ENCODE assay signal across 8 mouse cellular contexts in the genomic region with DNA sequence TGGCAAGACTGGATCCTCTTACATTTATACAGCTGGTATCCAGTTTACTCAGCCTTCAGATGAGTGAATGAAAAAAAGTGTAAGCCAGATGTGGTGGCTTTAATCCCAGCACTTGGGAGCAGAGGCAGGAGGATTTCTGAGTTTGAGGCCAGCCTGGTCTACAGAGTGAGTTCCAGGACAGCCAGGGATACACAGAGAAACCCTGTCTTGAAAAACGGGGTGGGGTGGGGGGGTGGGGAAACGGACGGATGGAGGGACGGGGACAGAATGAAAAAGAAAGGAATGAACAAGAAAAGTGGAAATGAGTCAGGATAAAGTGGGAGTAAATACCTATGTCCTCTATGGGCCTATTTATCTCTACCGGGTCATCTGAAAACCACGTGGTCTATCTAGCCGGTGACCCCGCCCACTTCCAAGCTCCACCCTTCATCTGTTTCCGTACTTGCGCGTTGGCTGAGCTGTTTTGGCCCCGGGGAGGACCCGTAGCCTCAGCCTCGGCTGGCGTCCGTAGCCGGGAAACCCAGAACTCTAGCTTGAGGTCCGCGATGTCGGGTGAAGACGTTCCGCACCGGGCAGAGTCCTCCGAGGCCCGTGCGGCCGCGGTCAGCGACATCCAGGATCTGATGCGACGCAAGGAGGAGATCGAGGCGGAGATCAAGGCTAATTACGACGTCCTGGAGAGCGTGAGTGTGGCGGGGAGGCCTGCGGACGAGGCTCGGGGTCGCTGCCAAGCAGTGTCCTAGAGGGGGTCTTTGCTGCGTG. TPM values are rescaled to one million over a fixed set of nuclear protein-coding genes. Genes with fewer than 3 reads are reported as not detected.
DNase-seq lines count a peak whose midpoint lies in the region; ATAC-seq and TF ChIP-seq lines count a peak whose summit lies in the region.

No protein-coding gene starts in this region.

- no peak for TF ChIP-seq CTCF in gastrocnemius, adult 2 months (IDR thresholded peaks at IDR 0.05)
- TF ChIP-seq CTCF in hindbrain, postnatal 0 days (IDR thresholded peaks at IDR 0.05; ENCODE audit: low read depth), result no peak
- TF ChIP-seq CTCF in left cerebral cortex, adult 2 months (IDR thresholded peaks at IDR 0.05), result no peak

- DNase-seq in ZHBTc4 (ENCODE audit: low read depth, low spot score), result peak; percentile 97
- peak; percentile 97 for DNase-seq in gastrocnemius, adult 2 months
- DNase-seq in hindbrain, postnatal 0 days (ENCODE audit: low spot score), result peak; percentile 97
- peak; percentile 96 to 97 for DNase-seq in left cerebral cortex, adult 2 months (ENCODE audit: extremely low spot score in 1 of 2, low spot score in 2 of 2)
- peak; percentile 98 to 99 for DNase-seq in right cerebral cortex, adult 2 months (ENCODE audit: low spot score in 2 of 2)
- DNase-seq in urinary bladder, postnatal 14 days (ENCODE audit: low spot score), result peak; percentile 97

- H3K4me2 ChIP-seq in hindbrain, postnatal 0 days (ENCODE audit: low read depth, low read length), result peak overlapping the region; percentile 81

- H3K36me3 ChIP-seq in hindbrain, postnatal 0 days (ENCODE audit: insufficient read depth, low read length), result no peaks in the 10 kb centered on the region

- H3K9me3 ChIP-seq in hindbrain, postnatal 0 days (ENCODE audit: low read length), result no peaks in the 10 kb centered on the region

- 2% methylated on average over 42 of the region's 42 CpGs for WGBS in hindbrain, postnatal 0 days

- peak; percentile 94 for ATAC-seq in common myeloid progenitor, adult 5-6 weeks (replicated peaks; ENCODE audit: low read depth, poor library complexity, severe bottlenecking)
- ATAC-seq in hindbrain, postnatal 0 days, result peak; percentile 94
- ATAC-seq in megakaryocyte, adult 5-6 weeks (ENCODE audit: poor library complexity, severe bottlenecking), result peak; percentile 98

- intact Hi-C loops in gastrocnemius, adult 2 months (cut with DNase I), result no loop called here
- intact Hi-C loops in left cerebral cortex, adult 2 months (cut with DNase I), result no loop called here

- H3K27ac ChIP-seq in gastrocnemius, adult 2 months, result peak overlapping the region; percentile 85
- H3K27ac ChIP-seq in hindbrain, postnatal 0 days, result peak overlapping the region; percentile 64
- H3K27ac ChIP-seq in left cerebral cortex, adult 2 months, result peak overlapping the region; percentile 78

- H3K4me1 ChIP-seq in hindbrain, postnatal 0 days (ENCODE audit: insufficient read depth, low read length), result 0 out of 2 replicates have a peak, but pooled peaks cover 4% of the 10 kb centered on the region

- H3K4me3 ChIP-seq in gastrocnemius, adult 2 months, result peak overlapping the region; percentile 76
- H3K4me3 ChIP-seq in hindbrain, postnatal 0 days (ENCODE audit: low read length), result peak overlapping the region; percentile 84
- peak overlapping the region; percentile 98 for H3K4me3 ChIP-seq in left cerebral cortex, adult 2 months

- H3K27me3 ChIP-seq in hindbrain, postnatal 0 days (ENCODE audit: insufficient read depth, low read length), result no peaks in the 10 kb centered on the region

- peak overlapping the region; percentile 84 for H3K9ac ChIP-seq in hindbrain, postnatal 0 days (replicated peaks; ENCODE audit: low read length)

RNA-seq across cellular contexts. Expression of gene Wdr66, which starts 24.0 kb away (rescaled TPM):
- total RNA-seq in common myeloid progenitor, adult 5-6 weeks (2017), result not detected in 2 replicates
- 1 to 10 TPM in 1 of 2 experiments, under 1 TPM in 1; 0.56 to 1.5 TPM for total RNA-seq in gastrocnemius, adult 2 months (2021)
- 2.4 and 2.8 TPM in 2 replicates for total RNA-seq in hindbrain, postnatal 0 days (2014; rRNA removed)
- 0.69 and 1.4 TPM in 2 replicates for polyA plus RNA-seq in hindbrain, postnatal 0 days (2015; fragmentation: Nextera tagmentation; extraction: Ambion mirVana)
- 1 to 10 TPM; 6.0 to 6.2 TPM for total RNA-seq in left cerebral cortex, adult 2 months (2021)
- total RNA-seq in megakaryocyte, adult 5-6 weeks (2015), result 0.29 TPM in 1 of 2 replicates, not detected in the other
- not detected in 2 replicates for total RNA-seq in megakaryocyte, adult 5-6 weeks (2017)

RNA-seq across cellular contexts. Expression of gene Hpd, which starts 45.4 kb away (rescaled TPM):
- total RNA-seq in common myeloid progenitor, adult 5-6 weeks (2017), result not detected in 2 replicates
- total RNA-seq in gastrocnemius, adult 2 months (2021), result not detected
- total RNA-seq in hindbrain, postnatal 0 days (2014; rRNA removed), result not detected in 2 replicates
- not detected in 2 replicates for polyA plus RNA-seq in hindbrain, postnatal 0 days (2015; fragmentation: Nextera tagmentation; extraction: Ambion mirVana)
- not detected for total RNA-seq in left cerebral cortex, adult 2 months (2021)
- total RNA-seq in megakaryocyte, adult 5-6 weeks (2015), result not detected in 2 replicates
- not detected in 2 replicates for total RNA-seq in megakaryocyte, adult 5-6 weeks (2017)

RNA-seq across cellular contexts. Expression of gene Psmd9, which starts 58.7 kb away (rescaled TPM):
- total RNA-seq in common myeloid progenitor, adult 5-6 weeks (2017), result 27.1 and 44.4 TPM in 2 replicates
- 10 to 100 TPM; 13.3 to 16.9 TPM for total RNA-seq in gastrocnemius, adult 2 months (2021)
- 28.5 and 30.8 TPM in 2 replicates for total RNA-seq in hindbrain, postnatal 0 days (2014; rRNA removed)
- 86.1 and 87.2 TPM in 2 replicates for polyA plus RNA-seq in hindbrain, postnatal 0 days (2015; fragmentation: Nextera tagmentation; extraction: Ambion mirVana)
- total RNA-seq in left cerebral cortex, adult 2 months (2021), result 10 to 100 TPM; 23.4 to 24.9 TPM
- 14.0 and 24.6 TPM in 2 replicates for total RNA-seq in megakaryocyte, adult 5-6 weeks (2015)
- 9.6 and 20.4 TPM in 2 replicates for total RNA-seq in megakaryocyte, adult 5-6 weeks (2017)

Comparison
In these comparisons a context has a peak if more than half of its experiments do, and no peak if none do; other contexts are left out.
1. Peak in every context shown above with its lines: DNase-seq, ATAC-seq, H3K4me3 ChIP-seq and H3K27ac ChIP-seq.